Mouse (Mus musculus) MEL (cell line): ENCODE measurements around the gene Gm20489.

Experiments
- BHLHE40 ChIP-seq: IDR thresholded peaks from 2 replicates; pipeline ENCODE4 v1.6.1; 2012; ENCODE audit warnings: low read depth, mild to moderate bottlenecking, inconsistent platforms, low read length, improper control_type of control experiment, borderline replicate concordance
- CTCF ChIP-seq, 3 experiments: IDR thresholded peaks in 2 of 3; conservative IDR thresholded peaks in 1 of 3; 2 replicates each; pipeline ENCODE4 v1.5.1; 2011 to 2012; ENCODE audit warnings: low read length in 3 of 3, low read depth in 2 of 3, mild to moderate bottlenecking in 2 of 3, improper control_type of control experiment in 1 of 3, inconsistent platforms in 1 of 3, mixed read lengths in 1 of 3, moderate library complexity in 1 of 3; ENCODE audit not compliant: control insufficient read depth in 1 of 3, insufficient read depth in 1 of 3, poor library complexity in 1 of 3, severe bottlenecking in 1 of 3
- GATA1 ChIP-seq: IDR thresholded peaks from 2 replicates; pipeline ENCODE4 v1.6.1; 2011; ENCODE audit warnings: low read depth, low read length, improper control_type of control experiment
- JUND ChIP-seq: IDR thresholded peaks from 2 replicates; pipeline ENCODE4 v1.6.1; 2011; ENCODE audit warnings: low read depth, mild to moderate bottlenecking, improper control_type of control experiment, low read length
- MEF2A ChIP-seq: IDR thresholded peaks from 2 replicates; pipeline ENCODE4 v1.6.1; 2014; ENCODE audit warnings: low read depth, mild to moderate bottlenecking, inconsistent platforms, low read length, improper control_type of control experiment; ENCODE audit not compliant: poor library complexity, insufficient replicate concordance, severe bottlenecking; ENCODE audit errors: extremely low read depth
- TAL1 ChIP-seq: IDR thresholded peaks from 2 replicates; pipeline ENCODE4 v1.6.1; 2012; ENCODE audit warnings: mild to moderate bottlenecking, inconsistent platforms, low read length, moderate library complexity, mixed read lengths
- USF1 ChIP-seq: IDR thresholded peaks from 2 replicates; pipeline ENCODE4 v1.6.1; 2014; ENCODE audit warnings: low read depth, mild to moderate bottlenecking, inconsistent platforms, low read length, improper control_type of control experiment, moderate library complexity

DNA sequence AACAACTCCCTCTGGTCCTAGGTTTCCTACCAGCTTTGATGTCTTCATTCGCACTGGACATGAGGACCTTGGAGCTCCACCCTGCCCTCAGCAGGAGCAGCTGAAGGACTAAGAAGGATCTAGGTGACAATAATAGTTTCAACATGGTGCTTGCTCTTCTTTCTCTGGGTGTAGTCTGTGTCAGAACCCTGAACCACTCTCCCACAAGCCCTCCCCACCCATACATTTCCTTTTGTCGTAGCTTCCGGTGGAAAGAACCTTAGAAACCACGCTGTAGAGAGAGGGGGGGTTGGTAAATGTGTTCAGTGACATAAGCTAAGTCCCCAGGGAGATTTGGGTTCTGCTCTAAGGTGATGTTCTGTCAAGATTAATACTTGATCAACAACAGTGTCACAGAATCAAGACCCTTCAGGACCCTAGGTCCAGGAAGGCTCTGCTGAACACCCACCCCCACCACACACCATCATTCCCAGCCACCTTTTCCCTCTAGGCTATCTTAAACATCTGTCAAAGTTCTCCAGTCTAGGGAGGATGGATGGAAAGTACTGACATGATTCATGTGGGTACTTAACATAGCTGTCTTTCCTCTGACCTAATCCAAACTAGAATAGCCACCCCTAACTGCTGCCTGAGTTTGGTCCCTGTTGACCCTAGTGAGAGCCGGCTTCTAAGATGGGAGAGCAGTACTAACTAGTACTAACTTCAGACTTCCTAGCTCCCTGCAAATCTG lies 633 bp downstream of the Gm20489 start, which contains the start of gene Il2rg:
- TF ChIP-seq CTCF (IDR thresholded peaks at IDR 0.05 in 2 of 3, conservative IDR thresholded peaks at IDR 0.05 in 1 of 3; ENCODE audit: control insufficient read depth in 1 of 3, insufficient read depth in 1 of 3, low read depth in 2 of 3, low read length in 3 of 3, poor library complexity in 1 of 3, severe bottlenecking in 1 of 3) (no peak), JUND (no peak), TAL1 (no peak), BHLHE40 (no peak), MEF2A (no peak), USF1 (no peak), GATA1 (no peak)
